Mouse (Mus musculus): ENCODE data around the gene Sms. TPM values are rescaled to one million over a fixed set of nuclear protein-coding genes. Genes with fewer than 3 reads are reported as not detected.

Gene Sms
- polyA plus RNA-seq, 1 experiment: 39.1 TPM

DNA sequence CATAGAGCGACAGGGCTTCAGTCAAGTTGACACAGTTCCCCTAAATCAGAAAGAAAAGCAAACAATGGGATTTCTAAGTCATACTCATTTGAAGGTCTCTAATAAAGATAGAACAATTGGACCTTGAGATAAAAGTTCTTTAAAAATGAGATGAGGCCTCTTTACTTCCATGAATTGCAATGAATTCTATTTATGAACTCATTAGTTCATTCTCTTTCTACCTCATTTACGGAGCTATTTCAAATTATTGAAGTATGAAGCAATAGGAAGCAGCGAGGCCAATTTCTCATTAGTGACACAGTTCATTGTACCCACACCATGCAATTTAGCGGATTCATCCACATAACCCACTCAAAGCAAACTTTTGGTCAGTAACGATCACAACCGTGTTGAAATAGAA lies 44.7 kb downstream of the Sms start:
- Histone ChIP-seq H3K79me2 (ENCODE audit: control insufficient read depth, insufficient read depth) (no peaks in the 10 kb centered on the region), H3K79me3 (ENCODE audit: low read depth) (no peaks in the 10 kb centered on the region), H3K27me3 (ENCODE audit: control insufficient read depth, insufficient read depth, insufficient read length) (no peaks in the 10 kb centered on the region), H3K4me3 (ENCODE audit: insufficient read depth, poor library complexity, severe bottlenecking) (no peak overlapping the region), H3K36me3 (ENCODE audit: control insufficient read depth, insufficient read depth) (peaks cover 12% of the 10 kb centered on the region), H3ac (ENCODE audit: control insufficient read depth, insufficient read length, low read depth) (no peak overlapping the region)
- no peak for TF ChIP-seq USF1 (IDR thresholded peaks at IDR 0.05; ENCODE audit: low read depth)
- no peak for TF ChIP-seq CTCF (IDR thresholded peaks at IDR 0.05; ENCODE audit: control insufficient read depth, insufficient read depth, insufficient read length)
- TF ChIP-seq CEBPB (IDR thresholded peaks at IDR 0.05; ENCODE audit: low read depth): no peak
- no peak for TF ChIP-seq MYOD1 (IDR thresholded peaks at IDR 0.05; ENCODE audit: control insufficient read depth, insufficient read length, low read depth)
- TF ChIP-seq MAX (IDR thresholded peaks at IDR 0.05): no peak
- TF ChIP-seq MYOG (IDR thresholded peaks at IDR 0.05; ENCODE audit: control insufficient read depth, extremely low read depth, insufficient read length): no peak
- TF ChIP-seq FOSL1 (IDR thresholded peaks at IDR 0.05; ENCODE audit: insufficient read depth, low read length, poor library complexity, severe bottlenecking): no peak

DNA sequence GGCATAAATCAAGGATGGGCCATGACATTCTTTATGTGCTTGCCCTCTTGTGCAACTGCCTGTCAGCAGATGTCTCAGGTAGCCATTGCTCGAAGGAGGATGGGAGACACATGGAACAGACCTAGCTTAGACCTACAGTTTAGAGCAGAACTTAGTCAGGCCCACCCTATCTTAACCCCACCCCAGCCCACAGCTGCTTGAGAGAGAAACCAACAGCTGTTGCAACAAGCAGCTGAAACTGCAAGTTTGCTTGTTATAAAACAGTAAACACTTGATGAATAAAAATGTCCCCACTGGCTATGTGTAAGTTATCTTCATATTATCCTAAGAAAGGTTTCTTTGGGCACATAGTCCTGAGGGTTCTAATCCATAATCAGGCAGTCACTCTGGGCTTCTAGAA lies 57.3 kb downstream of the Sms start:
- no peak overlapping the region for H3K4me3 ChIP-seq (ENCODE audit: insufficient read depth, poor library complexity, severe bottlenecking)
- H3K79me3 ChIP-seq (ENCODE audit: low read depth): no peaks in the 10 kb centered on the region
- H3ac ChIP-seq (ENCODE audit: control insufficient read depth, insufficient read length, low read depth): no peak overlapping the region
- no peaks in the 10 kb centered on the region for H3K79me2 ChIP-seq (ENCODE audit: control insufficient read depth, insufficient read depth)
- TF ChIP-seq USF1 (IDR thresholded peaks at IDR 0.05; ENCODE audit: low read depth) (no peak), CTCF (IDR thresholded peaks at IDR 0.05; ENCODE audit: control insufficient read depth, insufficient read depth, insufficient read length) (no peak), CEBPB (IDR thresholded peaks at IDR 0.05; ENCODE audit: low read depth) (no peak), MYOD1 (IDR thresholded peaks at IDR 0.05; ENCODE audit: control insufficient read depth, insufficient read length, low read depth) (no peak), MYOG (IDR thresholded peaks at IDR 0.05; ENCODE audit: control insufficient read depth, extremely low read depth, insufficient read length) (no peak), MAX (IDR thresholded peaks at IDR 0.05) (no peak), FOSL1 (IDR thresholded peaks at IDR 0.05; ENCODE audit: insufficient read depth, low read length, poor library complexity, severe bottlenecking) (no peak)
- no peaks in the 10 kb centered on the region for H3K36me3 ChIP-seq (ENCODE audit: control insufficient read depth, insufficient read depth)
- H3K27me3 ChIP-seq (ENCODE audit: control insufficient read depth, insufficient read depth, insufficient read length): no peaks in the 10 kb centered on the region

DNA sequence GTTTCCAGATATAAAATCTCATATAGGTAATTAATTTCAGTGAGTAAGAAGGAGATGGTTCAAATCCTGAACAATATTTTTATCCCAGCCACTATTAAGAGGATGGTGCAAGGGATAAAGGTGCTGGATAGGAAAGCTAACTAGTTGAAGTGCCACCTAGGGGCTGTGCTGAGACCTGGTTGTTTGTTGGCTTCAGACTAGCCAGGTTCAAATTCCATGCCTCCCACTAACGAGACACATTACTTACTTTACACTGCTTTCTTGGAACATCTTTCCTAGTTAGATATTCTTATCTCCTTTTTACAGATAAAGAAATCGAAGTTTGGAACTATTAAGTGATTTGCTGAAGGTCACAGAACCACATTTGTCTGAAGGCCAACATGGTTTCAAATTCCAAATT lies 72.6 kb downstream of the Sms start:
- no peak overlapping the region for H3K4me3 ChIP-seq (ENCODE audit: insufficient read depth, poor library complexity, severe bottlenecking)
- TF ChIP-seq MYOG (IDR thresholded peaks at IDR 0.05; ENCODE audit: control insufficient read depth, extremely low read depth, insufficient read length): no peak
- no peak for TF ChIP-seq CTCF (IDR thresholded peaks at IDR 0.05; ENCODE audit: control insufficient read depth, insufficient read depth, insufficient read length)
- H3K79me3 ChIP-seq (ENCODE audit: low read depth): no peaks in the 10 kb centered on the region
- H3K27me3 ChIP-seq (ENCODE audit: control insufficient read depth, insufficient read depth, insufficient read length): no peaks in the 10 kb centered on the region
- no peak overlapping the region for H3ac ChIP-seq (ENCODE audit: control insufficient read depth, insufficient read length, low read depth)
- H3K36me3 ChIP-seq (ENCODE audit: control insufficient read depth, insufficient read depth): no peaks in the 10 kb centered on the region
- H3K79me2 ChIP-seq (ENCODE audit: control insufficient read depth, insufficient read depth): no peaks in the 10 kb centered on the region

DNA sequence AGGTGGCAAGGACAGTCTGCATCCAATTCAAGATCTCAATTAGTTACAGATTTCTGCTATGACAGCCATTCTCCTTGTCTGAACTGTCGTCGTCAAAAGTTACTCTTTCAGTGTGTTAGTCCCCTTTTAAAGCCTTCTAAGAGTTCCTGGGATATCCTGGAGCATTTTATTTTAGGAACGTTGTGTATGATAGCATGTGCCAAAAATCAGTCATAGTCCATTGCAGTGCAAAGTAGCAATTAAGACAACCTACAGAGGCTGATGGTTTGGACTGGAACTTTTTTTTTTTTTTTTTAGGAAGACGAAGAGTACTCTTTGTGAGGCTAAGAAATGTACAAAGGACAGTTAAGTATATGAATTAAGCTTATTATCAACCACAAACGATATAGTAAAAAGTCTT lies 76.9 kb downstream of the Sms start, which contains the start of gene Phex:
TSS of gene Phex (minus strand) at position 101 of the 400 bp plus-strand sequence.
- no peak within 1 kb of the TSS for H3ac ChIP-seq (ENCODE audit: control insufficient read depth, insufficient read length, low read depth)
- H3K36me3 ChIP-seq (ENCODE audit: control insufficient read depth, insufficient read depth): no peaks in the 10 kb centered on the region
- H3K79me2 ChIP-seq (ENCODE audit: control insufficient read depth, insufficient read depth): no peaks in the 10 kb centered on the region
- H3K4me3 ChIP-seq (ENCODE audit: insufficient read depth, poor library complexity, severe bottlenecking): no peak within 1 kb of the TSS
- H3K27me3 ChIP-seq (ENCODE audit: control insufficient read depth, insufficient read depth, insufficient read length): no peaks in the 10 kb centered on the region
- TF ChIP-seq FOSL1 (IDR thresholded peaks at IDR 0.05; ENCODE audit: insufficient read depth, low read length, poor library complexity, severe bottlenecking) (no peak), MYOD1 (IDR thresholded peaks at IDR 0.05; ENCODE audit: control insufficient read depth, insufficient read length, low read depth) (no peak), MAX (IDR thresholded peaks at IDR 0.05) (no peak), MYOG (IDR thresholded peaks at IDR 0.05; ENCODE audit: control insufficient read depth, extremely low read depth, insufficient read length) (no peak), CTCF (IDR thresholded peaks at IDR 0.05; ENCODE audit: control insufficient read depth, insufficient read depth, insufficient read length) (no peak), USF1 (IDR thresholded peaks at IDR 0.05; ENCODE audit: low read depth) (no peak), CEBPB (IDR thresholded peaks at IDR 0.05; ENCODE audit: low read depth) (no peak)
- H3K79me3 ChIP-seq (ENCODE audit: low read depth): no peaks in the 10 kb centered on the region

DNA sequence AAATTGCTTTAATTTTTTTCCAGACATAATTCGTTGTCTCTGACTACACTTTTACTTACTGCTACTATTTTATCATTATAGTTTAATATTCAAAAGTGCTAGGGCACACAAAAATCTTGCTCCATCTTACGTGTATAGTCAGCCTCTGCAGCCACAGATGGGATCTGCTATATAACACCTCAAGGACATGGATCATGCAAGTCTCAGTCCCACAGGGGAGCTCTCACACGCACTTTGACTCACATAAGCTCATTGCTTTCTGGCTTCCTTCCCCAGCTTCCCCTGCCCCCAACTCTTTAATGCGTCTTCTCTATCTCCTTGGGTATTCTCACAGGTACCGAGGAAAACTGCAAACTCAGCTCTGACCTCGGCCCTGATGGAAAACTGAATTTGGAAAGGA lies 87.2 kb downstream of the Sms start:
- no peak for TF ChIP-seq MYOD1 (IDR thresholded peaks at IDR 0.05; ENCODE audit: control insufficient read depth, insufficient read length, low read depth)
- TF ChIP-seq CEBPB (IDR thresholded peaks at IDR 0.05; ENCODE audit: low read depth): no peak
- Histone ChIP-seq H3ac (ENCODE audit: control insufficient read depth, insufficient read length, low read depth) (no peak overlapping the region), H3K4me3 (ENCODE audit: insufficient read depth, poor library complexity, severe bottlenecking) (no peak overlapping the region), H3K79me3 (ENCODE audit: low read depth) (no peaks in the 10 kb centered on the region), H3K79me2 (ENCODE audit: control insufficient read depth, insufficient read depth) (no peaks in the 10 kb centered on the region), H3K27me3 (ENCODE audit: control insufficient read depth, insufficient read depth, insufficient read length) (no peaks in the 10 kb centered on the region), H3K36me3 (ENCODE audit: control insufficient read depth, insufficient read depth) (no peaks in the 10 kb centered on the region)

Other genes with a start within 250 kb of the Sms start
- 0.63 TPM for gene Phex, start 77.0 kb downstream of the Sms start, polyA plus RNA-seq (2012; fragmentation: generic; extraction: Trizol)
- gene Yy2, start 76.7 kb upstream of the Sms start, polyA plus RNA-seq (2012; fragmentation: generic; extraction: Trizol): 0.77 TPM
- 7.2 TPM for gene Mbtps2, start 106.4 kb upstream of the Sms start, polyA plus RNA-seq (2012; fragmentation: generic; extraction: Trizol)
- 0.09 TPM for gene Smpx, start 206.6 kb upstream of the Sms start, polyA plus RNA-seq (2012; fragmentation: generic; extraction: Trizol)